Mouse (Mus musculus) limb, embryonic 10.5 days (tissue): ENCODE data around the gene Trpv4. TPM values are rescaled to one million over a fixed set of nuclear protein-coding genes. Genes with fewer than 3 reads are reported as not detected.

Experiments used
- DNase-seq: peaks from one replicate; pipeline ENCODE4 v3.0.0-alpha.2; 2017; ENCODE audit warnings: low spot score
- H3K27ac ChIP-seq: fragments of 300-500 bp; sonication (generic); 2 replicates; pipeline ENCODE4 v1.5.1; 2016; ENCODE audit warnings: mild to moderate bottlenecking
- H3K27me3 ChIP-seq: fragments of 300-500 bp; sonication (generic); 2 replicates; pipeline ENCODE4 v1.6.1; 2016; ENCODE audit warnings: low read depth, mild to moderate bottlenecking; ENCODE audit not compliant: poor library complexity, severe bottlenecking
- H3K36me3 ChIP-seq: fragments of 300-500 bp; sonication (generic); 2 replicates; pipeline ENCODE4 v1.6.1; 2016; ENCODE audit warnings: mild to moderate bottlenecking, moderate library complexity
- H3K4me1 ChIP-seq: fragments of 300-500 bp; sonication (generic); 2 replicates; pipeline ENCODE4 v1.6.1; 2016
- H3K4me3 ChIP-seq: fragments of 300-500 bp; sonication (generic); 2 replicates; pipeline ENCODE4 v1.5.1; 2016; ENCODE audit warnings: mild to moderate bottlenecking, moderate library complexity
- H3K9me3 ChIP-seq: fragments of 300-500 bp; sonication (generic); replicated peaks from 2 replicates; pipeline ENCODE4 v1.6.1; 2016; ENCODE audit warnings: mild to moderate bottlenecking
- WGBS: fragments of 180-500 bp; shearing (Covaris S2); methylation state at CpG from one replicate; pipeline ENCODE4 v1.1.7; 2016; 5-methylcytosine and 5-hydroxymethylcytosine counted together
- polyA plus RNA-seq: library from polyadenylated mRNA; unstranded; fragments of >200 nt; fragmentation: Nextera tagmentation; extraction: Ambion mirVana; gene quantifications from 2 replicates; pipeline ENCODE4 v1.2.1, GENCODE M21; 2016

The Trpv4 gene
- polyA plus RNA-seq, 1 experiment from 2014 or later = 0.31 TPM

DNA sequence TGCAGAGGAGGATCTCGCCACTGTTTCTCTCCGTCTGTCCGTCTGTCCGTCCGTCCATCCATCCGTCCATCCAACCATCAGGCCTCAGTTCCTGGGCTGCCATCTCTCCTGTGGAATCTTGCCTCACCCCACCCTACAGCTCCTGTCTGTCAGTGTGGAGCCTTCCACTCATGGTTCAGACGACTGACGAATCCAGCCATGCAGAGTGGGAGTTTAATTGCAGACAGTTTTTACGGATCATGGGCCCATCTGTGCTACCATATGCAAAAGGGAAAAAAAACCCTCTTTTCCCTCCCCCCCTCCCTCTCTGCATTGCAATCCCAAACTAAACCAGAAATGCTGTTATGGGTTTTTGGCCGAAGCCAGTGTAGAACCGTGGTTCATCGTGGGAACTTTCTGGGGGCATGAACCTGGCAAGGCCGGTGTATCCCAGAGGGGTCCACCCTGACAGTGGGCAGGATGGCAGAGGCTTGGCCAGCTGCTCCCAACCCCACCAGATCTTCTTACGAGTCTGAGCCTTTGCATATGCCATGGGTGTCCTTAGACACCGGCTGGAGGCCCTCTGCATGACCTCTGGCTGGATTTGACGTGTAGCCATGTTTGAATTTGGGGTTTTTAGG lies 82.1 kb downstream of the Trpv4 start:
- H3K4me3 ChIP-seq = no peak overlapping the region
- 93% methylated on average over 16 of the region's 16 CpGs for WGBS
- no peak for DNase-seq
- H3K36me3 ChIP-seq = peaks cover 3% of the 10 kb centered on the region; the same call in 1 of the 2 replicates
- peaks cover 56% of the 10 kb centered on the region for H3K4me1 ChIP-seq
- H3K9me3 ChIP-seq = no peaks in the 10 kb centered on the region
- H3K27ac ChIP-seq = no peak overlapping the region
- H3K27me3 ChIP-seq = peaks cover 55% of the 10 kb centered on the region

DNA sequence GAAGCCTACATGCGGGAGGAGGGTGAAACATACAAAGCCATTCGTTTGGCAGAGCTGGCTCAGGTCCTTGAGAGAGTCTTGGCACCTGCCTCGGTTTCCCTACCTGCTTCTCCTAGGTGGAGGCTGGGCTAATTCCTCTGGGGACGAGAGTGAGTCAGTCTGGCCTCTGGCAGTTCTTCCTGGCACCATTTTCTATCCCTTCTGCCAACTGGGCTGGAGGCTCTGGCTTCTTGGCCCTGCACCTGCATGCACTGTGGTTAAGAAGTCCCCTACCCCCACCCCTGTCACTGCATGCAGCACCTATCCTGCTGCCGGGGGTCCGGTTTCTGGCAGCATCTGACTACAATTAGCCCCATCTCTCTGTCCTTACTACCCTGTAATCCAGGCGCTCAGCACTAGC lies 82.7 kb downstream of the Trpv4 start:
- H3K4me3 ChIP-seq = no peak overlapping the region
- peaks cover 3% of the 10 kb centered on the region; the same call in 1 of the 2 replicates for H3K36me3 ChIP-seq
- no peaks in the 10 kb centered on the region for H3K9me3 ChIP-seq
- H3K27me3 ChIP-seq = peaks cover 60% of the 10 kb centered on the region
- no peak overlapping the region for H3K27ac ChIP-seq
- peaks cover 62% of the 10 kb centered on the region for H3K4me1 ChIP-seq
- 66% methylated on average over 7 of the region's 7 CpGs for WGBS
- no peak for DNase-seq

GRCm38 (mm10) chr5:114575010-114575409 lies 83.2 kb downstream of the Trpv4 start:
- 35% methylated on average over 11 of the region's 11 CpGs for WGBS
- H3K4me3 ChIP-seq = no peak overlapping the region
- no peaks in the 10 kb centered on the region for H3K9me3 ChIP-seq
- no peak for DNase-seq
- H3K36me3 ChIP-seq = peaks cover 3% of the 10 kb centered on the region; the same call in 1 of the 2 replicates
- H3K27me3 ChIP-seq = peaks cover 65% of the 10 kb centered on the region
- no peak overlapping the region for H3K27ac ChIP-seq
- peaks cover 65% of the 10 kb centered on the region for H3K4me1 ChIP-seq

DNA sequence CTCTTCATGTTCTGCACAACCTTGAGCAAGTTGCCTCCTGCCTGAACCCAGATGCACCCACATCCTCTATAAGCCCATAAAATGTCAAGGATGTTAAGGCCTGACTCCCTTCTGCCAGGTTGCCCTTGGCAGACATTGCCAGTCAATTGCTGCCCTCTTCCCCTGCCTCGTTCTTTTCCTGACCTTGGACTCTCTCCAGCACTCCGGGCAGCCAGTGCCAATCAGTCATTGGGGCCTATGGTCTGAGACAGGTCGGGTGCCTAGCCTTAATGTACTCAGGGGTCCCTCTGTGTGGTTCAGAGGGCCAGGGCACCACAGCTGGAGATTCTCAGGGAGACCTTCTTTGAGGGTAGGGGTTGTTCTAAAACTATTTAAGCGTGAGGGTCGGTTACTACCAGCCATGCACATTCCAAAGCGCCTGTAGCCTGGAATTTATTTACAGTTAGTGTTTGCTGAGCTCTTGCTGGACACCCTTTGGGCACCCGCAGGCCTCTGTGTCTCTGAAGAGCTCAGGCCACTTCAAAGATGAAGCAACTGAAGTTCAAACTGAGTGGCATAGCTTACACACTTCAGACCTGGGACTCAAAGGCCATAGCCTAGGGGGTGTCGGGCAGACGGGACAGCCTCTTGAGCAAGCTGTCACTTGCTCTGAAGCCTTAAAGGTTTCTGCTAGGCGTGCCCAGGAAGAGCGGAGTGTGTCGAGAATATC lies 84.1 kb downstream of the Trpv4 start:
- 72% methylated on average over 12 of the region's 12 CpGs for WGBS
- Histone ChIP-seq H3K36me3 (no peaks in the 10 kb centered on the region), H3K9me3 (no peaks in the 10 kb centered on the region), H3K27me3 (peaks cover 75% of the 10 kb centered on the region), H3K4me1 (peaks cover 68% of the 10 kb centered on the region), H3K4me3 (no peak overlapping the region), H3K27ac (no peak overlapping the region)
- no peak for DNase-seq

- H3K4me3 ChIP-seq = no peak overlapping the region
- no peaks in the 10 kb centered on the region for H3K36me3 ChIP-seq
- no peak overlapping the region for H3K27ac ChIP-seq
- H3K9me3 ChIP-seq = no peaks in the 10 kb centered on the region
- DNase-seq = no peak
- 22% methylated on average over 2 of the region's 2 CpGs for WGBS
- peaks cover 86% of the 10 kb centered on the region for H3K27me3 ChIP-seq
- H3K4me1 ChIP-seq = peaks cover 78% of the 10 kb centered on the region
Measured at GRCm38 (mm10) chr5:114572997-114573396, 85.2 kb downstream of the Trpv4 start.

Other genes with a start within 250 kb of the Trpv4 start
- 29.3 and 34.7 TPM in 2 replicates for gene Mmab, start 214.4 kb downstream of the Trpv4 start, polyA plus RNA-seq
- gene Mvk, start 214.2 kb downstream of the Trpv4 start, polyA plus RNA-seq = 50.6 and 55.2 TPM in 2 replicates
- 1.4 and 1.9 TPM in 2 replicates for gene Fam222a, start 90.4 kb downstream of the Trpv4 start, polyA plus RNA-seq
- gene Gltp, start 32.6 kb upstream of the Trpv4 start, polyA plus RNA-seq = 65.4 and 78.6 TPM in 2 replicates
- 18.8 and 22.0 TPM in 2 replicates for gene Tchp, start 49.3 kb upstream of the Trpv4 start, polyA plus RNA-seq
- gene Ankrd13a, start 116.3 kb upstream of the Trpv4 start, polyA plus RNA-seq = 43.1 and 44.0 TPM in 2 replicates
- gene Git2, start 117.1 kb upstream of the Trpv4 start, polyA plus RNA-seq = 36.1 and 44.8 TPM in 2 replicates
- 92.0 and 92.4 TPM in 2 replicates for gene 1500011B03Rik, start 165.0 kb upstream of the Trpv4 start, polyA plus RNA-seq
- not detected in 2 replicates for gene 4930519G04Rik, start 195.2 kb upstream of the Trpv4 start, polyA plus RNA-seq
- gene Gm9936, start 200.3 kb upstream of the Trpv4 start, polyA plus RNA-seq = not detected in 2 replicates
- 1.5 and 2.0 TPM in 2 replicates for gene Oasl2, start 238.5 kb upstream of the Trpv4 start, polyA plus RNA-seq